Mouse (Mus musculus) hindbrain, postnatal 0 days (tissue): ENCODE data around the gene Lrch3. TPM values are rescaled to one million over a fixed set of nuclear protein-coding genes. Genes with fewer than 3 reads are reported as not detected.

Experiments
- ATAC-seq: fragments of 200-750 bp; cut with Nextera tagmentation; 2 replicates; pipeline ENCODE4 v1.8.0; 2017; ENCODE audit warnings: mild to moderate bottlenecking, moderate TSS enrichment, moderate library complexity
- DNase-seq: peaks from one replicate; pipeline ENCODE4 v3.0.0-alpha.2; 2015; ENCODE audit warnings: low spot score
- H3K27ac ChIP-seq: fragments of 300-500 bp; sonication (generic); 2 replicates; pipeline ENCODE4 v1.5.1; 2014; ENCODE audit warnings: mild to moderate bottlenecking
- H3K27me3 ChIP-seq: fragments of 300-500 bp; sonication (generic); 2 replicates; pipeline ENCODE4 v1.6.1; 2014; ENCODE audit warnings: low read length, mixed read lengths; ENCODE audit not compliant: insufficient read depth
- H3K36me3 ChIP-seq: fragments of 300-500 bp; sonication (generic); 2 replicates; pipeline ENCODE4 v1.6.1; 2014; ENCODE audit warnings: low read length, mixed read lengths; ENCODE audit not compliant: insufficient read depth
- H3K4me1 ChIP-seq: fragments of 300-500 bp; sonication (generic); 2 replicates; pipeline ENCODE4 v1.6.1; 2014; ENCODE audit warnings: antibody characterized with exemption, low read length, mixed read lengths; ENCODE audit not compliant: insufficient read depth
- H3K4me2 ChIP-seq: fragments of 300-500 bp; sonication (generic); 2 replicates; pipeline ENCODE4 v1.6.1; 2014; ENCODE audit warnings: low read depth, mild to moderate bottlenecking, low read length, moderate library complexity, mixed read lengths
- H3K4me3 ChIP-seq: fragments of 300-500 bp; sonication (generic); 2 replicates; pipeline ENCODE4 v1.5.1; 2014; ENCODE audit warnings: low read length
- H3K9ac ChIP-seq: fragments of 300-500 bp; sonication (generic); replicated peaks from 2 replicates; pipeline ENCODE4 v1.6.1; 2014; ENCODE audit warnings: mild to moderate bottlenecking, low read length, moderate library complexity, mixed read lengths
- H3K9me3 ChIP-seq: fragments of 300-500 bp; sonication (generic); 2 replicates; pipeline ENCODE4 v1.6.1; 2016; ENCODE audit warnings: low read length, mixed read lengths
- CTCF ChIP-seq: IDR thresholded peaks from 2 replicates; pipeline ENCODE4 v1.5.1; 2016; ENCODE audit warnings: antibody characterized with exemption, control low read depth, low read depth
- WGBS: fragments of 180-500 bp; shearing (Covaris S2); extraction: QIAGEN DNeasy Blood & Tissue Kit; methylation state at CpG from one replicate; pipeline ENCODE4 v1.1.7; 2014; 5-methylcytosine and 5-hydroxymethylcytosine counted together
- polyA plus RNA-seq: library from polyadenylated mRNA; unstranded; fragments of >200 nt; fragmentation: Nextera tagmentation; extraction: Ambion mirVana; gene quantifications from 2 replicates; pipeline ENCODE4 v1.2.1, GENCODE M21; 2015
- total RNA-seq: library from RNA; depleted of rRNA; stranded (reverse); fragments of >200 nt; gene quantifications from 2 replicates; pipeline ENCODE4 v1.2.3, GENCODE M21; 2014

The Lrch3 gene
- total and polyA plus RNA-seq, 2 experiments from 2014 or later: 26.7 to 44.3 TPM

DNA sequence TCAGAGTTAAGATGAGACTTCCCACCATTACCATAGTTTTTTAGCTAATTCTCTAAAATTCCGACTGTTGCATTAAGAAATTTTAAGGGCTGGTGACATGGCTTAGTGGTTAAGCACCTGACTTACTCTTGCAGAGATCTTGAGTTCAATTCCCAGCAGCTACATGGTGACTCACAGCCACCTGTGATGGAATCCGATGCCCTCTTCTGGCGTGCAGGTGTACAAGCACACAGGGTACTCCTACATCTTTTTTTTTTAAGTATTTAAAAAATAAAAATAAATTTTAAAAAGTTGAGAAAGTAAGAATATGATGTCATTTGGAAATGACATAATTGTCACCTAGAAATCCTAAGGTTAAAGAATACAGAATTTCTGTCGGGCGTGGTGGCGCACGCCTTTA is 25.9 kb upstream of the Lrch3 start:
- no peak overlapping the region for H3K4me3 ChIP-seq
- no peak for ATAC-seq
- H3K4me1 ChIP-seq: no peaks in the 10 kb centered on the region
- peak; percentile 28; the same call in 1 of the 2 replicates for TF ChIP-seq CTCF
- 92% methylated on average over 7 of the region's 7 CpGs for WGBS
- H3K27me3 ChIP-seq: no peaks in the 10 kb centered on the region
- H3K9me3 ChIP-seq: no peaks in the 10 kb centered on the region
- DNase-seq: no peak
- no peak overlapping the region for H3K4me2 ChIP-seq
- H3K36me3 ChIP-seq: peaks cover 19% of the 10 kb centered on the region; the same call in 1 of the 2 replicates
- no peak overlapping the region for H3K27ac ChIP-seq
- H3K9ac ChIP-seq: no peak overlapping the region

GRCm38 (mm10) chr16:32889881-32890280 is 24.0 kb upstream of the Lrch3 start:
- DNase-seq (no peak), ATAC-seq (no peak)
- no peaks in the 10 kb centered on the region for H3K27me3 ChIP-seq
- 55% methylated on average over 2 of the region's 2 CpGs for WGBS
- no peak overlapping the region for H3K9ac ChIP-seq
- no peak overlapping the region for H3K4me2 ChIP-seq
- no peaks in the 10 kb centered on the region for H3K4me1 ChIP-seq
- H3K36me3 ChIP-seq: peaks cover 22% of the 10 kb centered on the region; the same call in 1 of the 2 replicates
- no peak overlapping the region for H3K27ac ChIP-seq
- H3K9me3 ChIP-seq: no peaks in the 10 kb centered on the region
- TF ChIP-seq CTCF: no peak
- no peak overlapping the region for H3K4me3 ChIP-seq

DNA sequence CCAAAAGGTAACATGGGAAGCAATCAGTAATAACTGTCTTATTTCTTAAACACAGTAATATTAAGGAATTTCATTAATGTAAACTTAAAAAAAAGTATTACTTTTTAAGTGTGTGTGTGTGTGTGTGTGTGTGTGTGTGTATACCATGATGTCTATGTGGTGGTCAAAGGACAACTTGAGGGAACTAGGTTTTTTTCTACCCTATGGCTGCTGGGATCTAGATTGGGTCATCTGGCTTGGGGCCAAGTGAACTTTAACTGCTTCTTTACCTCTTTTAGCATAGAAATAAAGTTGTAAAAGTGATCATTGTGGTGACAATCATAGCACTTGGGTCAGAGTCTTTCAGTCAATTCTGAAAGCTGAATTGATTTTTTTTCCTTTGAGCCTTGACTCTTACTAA is 17.8 kb upstream of the Lrch3 start:
- ATAC-seq (no peak), DNase-seq (no peak)
- no peak overlapping the region for H3K27ac ChIP-seq
- H3K4me2 ChIP-seq: no peak overlapping the region
- H3K9me3 ChIP-seq: no peaks in the 10 kb centered on the region
- H3K9ac ChIP-seq: no peak overlapping the region
- no peak for TF ChIP-seq CTCF
- peaks cover 34% of the 10 kb centered on the region for H3K36me3 ChIP-seq
- no peaks in the 10 kb centered on the region for H3K27me3 ChIP-seq
- H3K4me1 ChIP-seq: no peaks in the 10 kb centered on the region
- H3K4me3 ChIP-seq: no peak overlapping the region

GRCm38 (mm10) chr16:32901360-32902050 is 12.4 kb upstream of the Lrch3 start:
- DNase-seq (no peak), ATAC-seq (no peak)
- Histone ChIP-seq H3K4me1 (no peaks in the 10 kb centered on the region), H3K4me3 (no peak overlapping the region), H3K27me3 (no peaks in the 10 kb centered on the region), H3K9ac (no peak overlapping the region), H3K9me3 (no peaks in the 10 kb centered on the region), H3K4me2 (no peak overlapping the region), H3K27ac (no peak overlapping the region), H3K36me3 (peaks cover 26% of the 10 kb centered on the region)
- WGBS: 94% methylated on average over 2 of the region's 2 CpGs
- TF ChIP-seq CTCF: no peak

- DNase-seq (no peak), ATAC-seq (no peak)
- Histone ChIP-seq H3K4me3 (no peak overlapping the region), H3K9ac (no peak overlapping the region), H3K27me3 (no peaks in the 10 kb centered on the region), H3K4me1 (no peaks in the 10 kb centered on the region), H3K36me3 (peaks cover 30% of the 10 kb centered on the region), H3K27ac (no peak overlapping the region), H3K9me3 (no peaks in the 10 kb centered on the region), H3K4me2 (no peak overlapping the region)
- 70% methylated on average over 3 of the region's 3 CpGs for WGBS
- TF ChIP-seq CTCF: no peak
Observed at GRCm38 (mm10) chr16:32902051-32902428, 11.9 kb upstream of the Lrch3 start.

- Histone ChIP-seq H3K4me1 (no peaks in the 10 kb centered on the region), H3K27ac (no peak overlapping the region), H3K9me3 (no peaks in the 10 kb centered on the region), H3K4me3 (no peak overlapping the region), H3K4me2 (no peak overlapping the region), H3K27me3 (no peaks in the 10 kb centered on the region), H3K36me3 (peaks cover 15% of the 10 kb centered on the region; the same call in 1 of the 2 replicates), H3K9ac (no peak overlapping the region)
- DNase-seq (no peak), ATAC-seq (no peak)
- TF ChIP-seq CTCF: no peak
- WGBS: 82% methylated on average over 2 of the region's 2 CpGs
Observed at GRCm38 (mm10) chr16:32906186-32906585, 7.7 kb upstream of the Lrch3 start.

DNA sequence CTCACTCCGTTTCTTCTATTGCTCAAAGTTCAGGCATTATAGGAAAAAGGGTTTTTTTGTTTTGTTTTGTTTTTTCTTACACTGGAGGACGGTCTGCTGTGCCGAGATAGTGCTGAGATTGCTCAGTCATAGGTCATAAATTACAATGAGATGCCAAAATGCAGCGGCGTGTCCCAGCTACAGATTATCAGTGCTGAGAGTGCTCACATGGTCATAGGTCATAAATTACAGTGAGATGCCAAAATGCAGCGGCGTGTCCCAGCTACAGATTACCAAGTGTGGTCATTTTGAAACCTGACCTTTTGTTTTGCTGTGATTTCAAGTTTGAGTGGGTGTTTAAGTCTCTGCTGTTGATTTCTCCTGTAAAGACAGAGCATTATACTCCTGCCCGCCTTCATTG is 7.2 kb upstream of the Lrch3 start:
- H3K4me2 ChIP-seq: no peak overlapping the region
- TF ChIP-seq CTCF: no peak
- H3K36me3 ChIP-seq: peaks cover 14% of the 10 kb centered on the region; the same call in 1 of the 2 replicates
- 89% methylated on average over 8 of the region's 8 CpGs for WGBS
- H3K27ac ChIP-seq: no peak overlapping the region
- no peaks in the 10 kb centered on the region for H3K4me1 ChIP-seq
- no peak for DNase-seq
- H3K4me3 ChIP-seq: no peak overlapping the region
- H3K9ac ChIP-seq: no peak overlapping the region
- no peaks in the 10 kb centered on the region for H3K9me3 ChIP-seq
- no peak for ATAC-seq
- no peaks in the 10 kb centered on the region for H3K27me3 ChIP-seq
